Mouse (Mus musculus) layer of hippocampus, postnatal 10 days (tissue): ENCODE results near the gene Farp1. TPM values are rescaled to one million over a fixed set of nuclear protein-coding genes. Genes with fewer than 3 reads are reported as not detected.

ENCODE experiments used
- DNase-seq, 2 experiments: peaks; one replicate each; pipeline ENCODE4 v3.0.0; 2021; ENCODE audit warnings: low spot score in 2 of 2
- total RNA-seq, 2 experiments: library from RNA; stranded (reverse); gene quantifications; 2 replicates each; pipeline ENCODE4 v1.2.3; 2021

Gene Farp1
- total RNA-seq, 2 experiments from 2014 or later = 117 to 119 TPM

DNA sequence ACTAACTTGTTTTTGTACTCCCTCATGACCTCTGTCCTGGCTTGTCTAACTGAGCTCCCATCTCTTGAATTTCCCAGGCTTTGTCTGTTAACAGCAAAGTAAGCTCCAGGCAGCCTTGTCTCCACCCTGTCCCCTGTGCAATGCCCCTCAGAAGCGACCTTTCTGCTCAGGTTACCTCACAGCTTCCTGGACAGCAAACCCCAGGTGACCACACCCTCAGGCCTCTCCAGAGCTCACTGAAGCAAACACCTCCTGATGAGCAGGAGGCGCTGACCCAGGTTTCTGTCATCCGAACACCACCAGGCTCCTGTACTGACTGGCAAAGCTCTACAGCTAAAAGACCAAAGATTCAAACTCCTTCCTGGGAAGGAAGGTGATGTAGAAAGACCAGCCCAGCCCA lies 274.9 kb downstream of the Farp1 start:
- no peak for DNase-seq

DNA sequence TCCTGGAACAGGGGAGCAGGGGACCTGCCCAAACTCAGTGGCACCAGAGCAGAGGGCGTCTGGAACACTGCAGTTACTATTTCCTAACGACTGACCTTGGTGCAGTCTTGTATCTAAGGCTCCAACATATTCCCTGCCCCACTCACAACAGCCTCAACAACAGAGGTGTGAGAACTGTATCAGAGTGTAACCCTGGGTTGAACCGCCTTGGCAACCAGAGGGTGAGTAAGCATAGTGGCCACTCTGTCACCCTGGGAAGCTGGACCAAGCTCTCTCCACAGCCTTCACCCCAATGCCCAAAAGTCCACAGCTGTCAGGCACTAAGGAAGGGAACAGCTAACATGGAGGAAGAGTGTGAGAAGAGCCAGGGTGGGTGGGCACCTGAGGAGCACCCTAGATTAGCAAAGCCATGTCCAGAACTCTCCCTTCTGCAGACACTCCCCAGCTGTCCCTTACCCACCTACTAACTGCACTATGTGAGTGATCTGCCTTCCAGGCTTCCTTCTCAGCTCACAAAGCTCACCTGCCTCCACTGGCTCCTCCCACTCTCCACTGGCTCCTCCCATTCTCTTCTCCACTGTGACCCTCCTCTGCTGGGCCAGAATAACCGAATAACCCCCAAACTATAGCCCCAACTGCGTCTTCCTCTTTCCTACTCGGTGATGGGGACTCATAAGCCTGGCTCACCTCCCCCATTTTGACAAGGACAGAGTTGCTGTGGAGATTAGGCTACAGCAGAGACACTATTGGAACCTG lies 275.5 kb downstream of the Farp1 start:
- DNase-seq = no peak

DNA sequence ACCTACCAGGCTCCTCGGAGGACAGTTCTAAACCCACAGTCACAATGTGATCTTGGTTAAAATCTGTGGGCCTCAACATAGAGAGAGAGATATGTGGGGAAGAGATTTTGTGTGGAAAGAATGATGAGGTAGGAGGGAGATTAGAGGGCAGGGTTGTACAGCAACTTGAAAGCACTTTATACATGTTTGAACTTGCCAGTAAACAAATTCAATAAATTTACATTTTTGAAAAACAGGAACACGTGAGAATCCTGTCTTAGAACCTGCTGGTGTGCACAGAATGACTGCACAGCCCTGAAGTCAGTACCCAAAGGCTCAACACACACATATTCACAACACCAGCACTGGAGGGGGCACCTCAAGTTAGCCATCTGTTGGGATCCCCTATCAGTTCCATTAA lies 276.1 kb downstream of the Farp1 start:
- DNase-seq = no peak

DNA sequence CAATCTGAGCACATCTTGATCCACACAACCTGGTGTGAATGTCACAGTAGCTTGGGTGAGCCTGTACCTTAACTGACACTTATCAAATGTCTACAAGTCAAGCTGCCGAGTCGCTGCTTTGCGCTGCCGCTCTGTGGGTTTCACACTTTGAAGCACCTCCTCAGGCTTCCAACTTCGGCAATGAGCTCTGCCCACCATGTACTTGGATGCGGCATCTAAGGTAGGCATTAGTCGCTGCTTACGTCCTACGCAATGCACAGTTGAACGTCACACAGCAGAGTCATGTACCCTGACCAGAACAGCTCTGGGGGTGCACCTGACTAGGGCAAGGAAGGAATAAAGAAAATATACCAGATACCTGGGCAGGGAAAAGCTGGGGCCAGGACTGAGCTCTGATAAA lies 278.3 kb downstream of the Farp1 start:
- DNase-seq = no peak

DNA sequence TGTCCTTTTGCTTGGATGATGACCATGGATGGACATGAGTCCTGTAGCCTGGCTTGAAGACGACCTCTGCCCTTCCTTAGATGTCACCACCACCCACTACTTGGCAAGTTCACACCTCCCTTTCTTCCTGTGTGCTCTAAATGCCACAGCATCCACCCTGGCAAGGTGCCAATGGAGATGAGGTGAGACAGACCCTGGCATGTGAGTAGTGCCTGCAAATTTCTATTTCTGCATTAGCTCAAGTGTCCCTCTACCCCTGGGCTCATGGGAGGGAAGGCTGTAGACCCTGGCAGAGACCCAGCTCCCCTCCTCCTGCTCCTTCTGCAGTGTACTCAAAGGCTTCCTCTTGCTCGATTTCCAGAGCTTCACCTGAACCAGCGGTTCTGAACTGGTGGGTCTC lies 279.9 kb downstream of the Farp1 start:
- no peak for DNase-seq

DNA sequence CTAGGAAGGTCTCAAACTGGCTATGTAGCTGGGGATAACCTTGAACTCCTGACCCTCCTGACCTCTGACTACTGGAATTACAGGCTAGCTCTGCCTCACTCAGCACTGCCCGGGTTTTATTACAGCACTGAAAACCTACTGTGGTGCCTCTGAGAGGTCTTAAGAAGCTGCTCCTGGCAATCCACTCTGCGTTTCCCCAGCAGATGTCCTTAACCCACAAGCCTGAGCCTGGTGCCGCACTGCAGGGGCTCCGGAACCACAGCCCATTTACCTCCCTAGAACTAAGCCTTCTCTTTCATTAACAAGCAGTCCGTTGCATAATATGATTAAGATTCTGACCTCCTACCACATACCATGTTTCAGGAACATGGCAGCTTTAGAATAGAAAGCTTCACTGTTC lies 281.1 kb downstream of the Farp1 start:
- DNase-seq = no peak

DNA sequence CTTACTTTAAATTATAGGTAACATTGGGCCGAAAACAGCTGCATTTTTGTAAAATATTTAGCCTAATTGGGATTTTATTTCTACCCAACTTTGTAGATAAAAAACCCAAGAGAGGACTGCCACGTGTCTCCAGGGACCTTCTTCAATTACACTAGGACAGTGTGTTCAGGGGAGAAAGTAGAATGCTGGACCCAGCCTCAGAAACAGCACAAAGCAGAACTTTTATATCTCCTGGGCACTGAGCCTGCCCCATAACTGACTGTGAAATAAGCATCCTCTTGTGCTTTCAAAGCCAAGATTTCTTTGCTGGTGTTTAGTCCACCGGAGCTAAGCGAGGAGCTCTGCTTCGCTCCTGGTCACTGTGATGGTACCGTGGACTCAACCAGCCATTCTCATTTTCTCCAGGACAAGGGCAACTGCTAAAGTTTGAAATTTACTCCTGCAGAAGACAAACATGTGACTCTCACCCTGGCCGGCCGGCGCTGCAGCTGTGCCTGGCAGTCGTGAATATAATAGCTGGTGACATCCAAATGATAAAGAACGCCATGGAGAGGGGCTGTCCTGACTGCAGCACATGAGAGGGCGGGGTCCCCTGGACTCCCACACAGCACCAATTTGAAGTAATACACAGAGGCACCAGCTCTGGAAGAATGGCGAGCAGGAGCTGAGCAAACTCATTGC lies 281.8 kb downstream of the Farp1 start:
- DNase-seq = no peak

DNA sequence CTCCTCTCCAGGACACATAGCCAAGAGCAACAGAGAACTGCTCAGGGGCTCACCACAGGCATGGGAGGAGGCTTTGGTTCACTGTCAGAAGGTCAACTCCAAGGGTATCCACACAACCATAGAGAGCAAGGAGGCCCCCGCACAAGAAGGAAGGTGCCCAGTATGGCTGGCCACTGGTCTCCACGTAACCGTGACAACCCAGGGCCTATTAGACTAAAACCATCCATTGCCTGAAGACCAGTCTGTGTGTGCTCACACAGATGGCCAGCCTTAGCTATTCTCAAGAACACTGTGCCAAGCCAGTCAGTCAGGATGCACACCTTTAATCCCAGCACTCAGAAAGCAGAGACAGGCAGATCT lies 282.3 kb downstream of the Farp1 start:
- DNase-seq = no peak

DNA sequence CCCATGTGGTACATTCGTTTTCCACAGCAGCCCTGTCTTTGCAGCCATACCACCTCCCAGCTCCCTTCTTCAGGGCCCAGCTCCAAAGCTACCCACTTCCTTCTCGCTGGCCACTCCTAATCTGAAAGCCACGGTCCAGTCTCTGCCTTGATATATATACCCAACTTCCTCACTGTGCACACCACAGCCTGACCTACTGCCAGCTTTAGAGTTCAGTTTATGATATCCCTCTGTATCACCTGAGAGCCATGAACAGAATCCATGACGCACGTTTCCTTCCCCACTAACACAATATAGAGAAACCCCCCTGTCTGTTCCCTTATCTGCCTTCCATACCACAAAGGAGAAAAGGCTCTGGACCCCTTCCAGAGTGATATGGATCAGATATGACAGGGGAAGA lies 283.4 kb downstream of the Farp1 start:
- DNase-seq = no peak

DNA sequence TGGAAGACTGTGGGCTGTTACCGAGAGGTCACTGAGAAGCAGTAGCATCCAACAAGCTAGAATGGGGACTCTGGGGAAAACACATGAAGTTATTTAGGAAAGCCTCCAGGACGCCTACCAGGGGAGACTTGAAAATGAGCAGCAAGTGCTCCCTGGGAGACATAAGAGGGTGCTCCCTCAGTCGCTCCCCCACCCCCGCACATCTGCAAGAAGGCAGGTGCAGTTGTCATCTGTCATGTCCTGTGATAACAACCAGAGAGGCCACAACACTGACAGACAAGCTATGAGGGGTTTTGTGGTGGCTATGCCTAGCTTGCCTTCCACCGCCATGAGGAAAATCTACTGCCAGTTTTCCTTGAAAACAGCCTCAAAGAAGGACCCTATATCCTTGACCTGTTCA lies 287.1 kb downstream of the Farp1 start:
- DNase-seq = no peak

DNA sequence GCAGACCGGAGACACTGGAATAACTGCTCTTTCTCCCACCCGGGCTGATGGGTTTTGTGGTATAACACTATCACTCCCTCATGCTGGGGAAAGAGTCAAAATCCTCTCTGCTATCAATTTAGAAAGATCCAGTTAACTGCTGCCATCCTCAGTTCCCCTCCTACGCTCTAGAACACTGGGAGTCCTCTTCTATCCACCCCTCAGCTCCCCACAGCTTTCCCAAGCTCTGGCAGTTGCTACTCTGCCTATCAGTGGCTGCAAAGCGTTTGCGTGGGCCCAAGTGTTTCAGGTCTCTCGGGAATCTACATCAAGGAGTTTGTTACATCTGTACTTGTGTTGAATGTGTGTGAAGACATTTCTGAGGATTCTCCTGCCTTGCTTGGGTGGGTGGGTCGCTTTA lies 287.6 kb downstream of the Farp1 start:
- DNase-seq = no peak

DNA sequence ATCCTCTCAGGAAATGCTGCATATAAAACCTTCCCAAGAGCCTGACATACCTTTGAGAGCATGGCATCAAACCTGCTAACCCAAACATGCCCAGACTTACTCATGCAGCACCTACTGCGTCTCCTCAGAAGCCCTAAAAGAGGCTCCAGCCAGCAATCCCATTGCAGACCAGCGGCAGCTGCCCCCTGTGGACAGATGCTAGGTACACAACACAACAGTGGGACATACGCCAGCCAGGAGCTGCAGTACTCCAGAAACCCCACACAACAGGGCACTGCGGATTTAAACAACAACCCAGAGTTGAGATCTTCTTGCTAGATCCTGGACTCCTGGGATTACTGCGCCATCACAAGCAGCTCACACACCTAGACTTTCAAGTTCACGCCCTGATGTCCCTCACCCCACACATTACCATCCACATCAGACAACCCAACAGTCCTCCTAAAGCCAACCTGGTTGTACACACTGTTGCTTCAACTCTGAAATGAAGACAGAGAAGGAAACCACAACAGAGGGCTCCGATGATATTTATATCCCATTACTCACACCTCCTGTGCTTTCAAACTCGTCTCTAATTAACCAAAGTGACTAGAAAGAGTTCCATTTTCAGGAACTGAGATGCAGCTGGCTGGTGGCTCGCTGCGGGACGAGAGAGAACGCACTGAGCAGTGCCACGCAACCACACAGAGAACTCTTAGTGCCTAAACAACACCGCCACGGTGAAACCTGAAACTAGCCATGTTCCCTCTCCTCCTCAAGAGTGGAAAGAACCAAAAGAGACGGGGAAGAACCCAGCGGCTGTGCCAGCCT lies 289.7 kb downstream of the Farp1 start:
- no peak for DNase-seq

DNA sequence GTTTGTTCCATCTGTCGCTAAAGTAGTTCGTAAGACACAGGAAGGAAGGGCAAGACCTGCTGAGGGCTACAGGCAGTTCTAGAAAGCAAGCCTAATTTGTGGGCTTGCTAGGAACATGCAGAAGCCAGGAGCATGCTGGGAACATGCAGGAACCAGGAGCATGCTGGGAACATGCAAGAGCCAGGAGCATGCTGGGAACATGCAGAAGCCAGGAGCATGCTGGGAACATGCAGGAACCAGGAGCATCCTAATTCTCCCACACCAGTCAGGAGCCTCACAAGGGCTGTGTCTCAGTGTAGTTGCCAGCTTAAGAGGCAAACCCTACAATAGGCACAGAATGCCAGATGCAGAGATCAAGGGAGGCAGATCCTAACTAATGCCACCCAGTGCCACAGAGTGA lies 291.4 kb downstream of the Farp1 start:
- no peak for DNase-seq

DNA sequence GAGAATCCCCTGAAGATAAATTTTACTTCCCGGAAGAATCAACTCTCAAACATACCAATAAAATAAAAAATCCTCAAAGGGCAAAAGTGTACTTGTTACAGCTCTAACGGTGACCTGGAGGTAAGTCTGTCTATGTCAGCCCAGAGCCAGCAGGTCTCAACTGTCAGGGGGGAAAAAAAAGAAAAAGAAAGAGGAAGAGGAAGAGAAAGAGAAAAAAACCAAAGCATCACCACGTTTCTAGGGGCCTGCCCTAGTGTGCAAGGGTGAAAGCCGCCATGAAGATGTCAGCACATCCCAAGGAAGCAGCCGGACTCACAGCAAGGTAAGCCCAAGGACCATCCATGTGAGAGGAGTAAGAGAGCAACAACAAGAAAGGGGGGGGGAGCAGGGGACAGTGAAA lies 293.9 kb downstream of the Farp1 start:
- DNase-seq = no peak

DNA sequence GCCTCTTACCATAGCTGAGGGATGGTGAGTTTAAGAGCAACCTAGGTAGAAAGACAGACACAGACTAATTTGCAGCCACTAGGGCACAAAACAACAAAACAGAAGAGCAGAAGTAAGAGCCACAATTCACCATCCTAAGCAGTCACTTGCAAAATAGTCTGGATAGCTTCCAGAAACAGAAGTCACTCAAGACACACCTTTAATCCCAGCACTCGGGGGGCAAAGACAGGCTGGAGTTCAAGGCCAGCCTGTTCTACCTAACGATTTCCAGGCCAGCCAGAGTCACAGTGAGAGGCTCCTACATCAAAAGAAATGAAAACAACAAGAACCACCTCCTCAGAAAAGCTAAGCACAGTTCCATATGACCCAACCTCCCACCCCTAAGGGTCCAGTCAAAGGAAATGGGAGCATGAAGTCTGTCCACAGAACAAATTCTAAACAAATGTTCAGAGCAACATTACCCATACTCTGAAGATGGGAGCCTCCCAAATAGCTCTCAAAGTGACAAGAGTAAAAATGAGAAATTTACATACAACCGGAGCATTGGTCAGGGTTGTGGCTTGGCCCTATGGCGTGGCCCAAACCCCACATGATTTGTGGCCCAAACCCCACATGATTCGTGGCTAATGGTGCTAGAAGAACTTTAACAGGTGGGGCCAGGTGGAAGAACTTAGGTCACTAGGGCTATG lies 294.5 kb downstream of the Farp1 start:
- no peak for DNase-seq

DNA sequence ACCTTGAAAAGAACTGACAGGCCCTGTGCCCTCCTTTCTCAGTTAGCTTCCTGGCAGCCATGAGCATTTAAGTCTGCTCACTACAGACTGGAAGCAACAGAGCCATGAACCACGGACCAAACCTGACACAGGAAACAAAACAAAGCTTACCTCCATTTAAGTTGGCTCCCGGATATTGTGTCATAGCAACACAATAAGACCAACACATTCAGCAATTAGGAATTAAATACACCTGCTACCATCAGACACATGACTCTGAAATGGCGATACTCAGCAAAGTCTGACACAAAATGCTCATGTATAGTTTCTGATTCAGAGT lies 295.0 kb downstream of the Farp1 start:
- no peak for DNase-seq

Other genes with a start within 250 kb of the Farp1 start
- 100 to 1,000 TPM; 113 to 115 TPM for gene Ipo5, start 124.0 kb upstream of the Farp1 start, total RNA-seq